Mouse (Mus musculus): Measurements from ENCODE around the gene Cttnbp2nl.

Cttnbp2nl gene

DNA sequence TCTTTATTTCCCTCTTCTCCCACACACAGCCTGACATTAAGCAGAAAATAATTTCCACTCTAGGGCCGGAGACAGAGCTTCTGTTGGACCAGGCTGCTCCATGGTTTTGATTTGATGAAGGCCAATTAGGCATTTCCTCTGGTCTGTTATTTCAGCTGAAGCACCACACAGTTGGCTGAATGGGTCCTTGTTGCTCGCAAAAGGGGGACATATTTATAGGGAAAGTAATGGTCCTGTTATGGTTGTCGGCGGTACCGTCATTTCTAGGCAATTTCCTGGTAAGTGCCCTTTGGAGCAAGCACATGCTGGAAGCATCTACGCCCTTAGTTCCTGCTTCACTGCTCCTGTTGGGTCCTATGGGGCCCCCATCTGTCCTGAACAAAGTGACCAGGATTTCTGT lies 8.0 kb upstream of the Cttnbp2nl start:
- ATAC-seq (ENCODE audit: insufficient number of reproducible peaks, low FRiP score, low TSS enrichment) = no peak

- ATAC-seq (ENCODE audit: insufficient number of reproducible peaks, low FRiP score, low TSS enrichment) = no peak
Observed at GRCm38 (mm10) chr3:105059911-105060310, 7.0 kb upstream of the Cttnbp2nl start.

DNA sequence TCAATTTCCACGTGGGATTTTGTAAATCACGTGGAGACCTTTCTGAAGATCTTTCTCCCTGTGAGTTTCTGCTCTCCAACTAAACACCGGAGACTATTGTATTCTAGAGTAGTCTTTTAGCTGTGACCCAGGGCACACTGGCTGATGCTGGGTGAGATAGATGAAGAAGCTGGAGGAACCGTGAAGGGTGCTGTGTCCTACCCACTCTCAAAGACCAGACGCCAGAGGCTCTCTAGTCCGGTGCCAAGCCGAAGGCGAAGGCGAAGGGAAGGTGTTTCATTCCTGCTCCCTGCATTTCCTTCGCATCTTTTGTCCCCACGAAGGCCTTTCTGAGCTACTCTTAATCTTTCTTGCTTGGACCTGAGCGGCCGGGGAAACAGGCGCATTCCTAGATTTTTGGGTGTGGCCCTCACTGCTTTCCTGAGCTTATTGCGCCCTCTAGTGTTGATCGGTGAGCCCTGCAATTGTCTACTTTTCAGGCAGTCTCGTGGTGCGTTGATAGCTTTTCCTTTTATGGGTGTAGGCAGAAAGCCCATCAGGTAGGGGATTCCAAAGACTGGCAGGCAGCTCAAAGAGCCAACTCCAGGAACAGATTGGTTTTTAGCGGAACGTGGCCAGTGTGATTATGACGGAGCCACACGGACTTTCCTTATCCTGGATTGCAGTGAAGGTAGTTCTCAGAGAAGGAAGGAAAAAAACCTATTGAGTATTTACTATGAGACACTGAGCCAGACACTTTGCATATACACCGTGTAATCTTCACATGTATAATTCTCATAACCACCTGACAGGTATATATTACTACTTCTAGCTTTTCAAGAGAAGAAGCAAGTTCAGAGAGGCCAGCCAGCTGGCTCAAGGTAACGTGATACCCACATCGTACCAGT lies 5.9 kb upstream of the Cttnbp2nl start:
- ATAC-seq (ENCODE audit: insufficient number of reproducible peaks, low FRiP score, low TSS enrichment) = peak; percentile 65

DNA sequence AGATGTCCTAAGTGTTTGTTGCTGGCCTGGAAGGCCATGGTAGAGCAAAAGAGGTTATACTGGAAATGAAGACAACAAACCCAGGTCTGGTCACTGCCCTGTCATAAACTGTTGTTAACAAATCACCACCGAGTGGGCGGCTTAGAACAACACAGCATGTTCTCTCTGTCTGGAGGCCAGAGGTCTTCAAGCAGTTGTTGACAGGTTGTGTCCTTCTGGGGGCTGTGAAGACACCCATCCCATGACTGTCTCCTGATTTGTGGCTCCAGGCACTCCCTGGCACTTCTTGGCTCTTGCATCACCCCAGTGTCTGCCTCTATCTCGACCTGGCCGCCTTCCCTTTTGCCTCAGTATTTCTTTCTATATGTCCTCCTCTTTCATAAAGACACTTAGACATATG lies 2.7 kb upstream of the Cttnbp2nl start:
- ATAC-seq (ENCODE audit: insufficient number of reproducible peaks, low FRiP score, low TSS enrichment) = no peak

- no peak for ATAC-seq (ENCODE audit: insufficient number of reproducible peaks, low FRiP score, low TSS enrichment)
Observed at GRCm38 (mm10) chr3:105054952-105055351, 2.0 kb upstream of the Cttnbp2nl start.

DNA sequence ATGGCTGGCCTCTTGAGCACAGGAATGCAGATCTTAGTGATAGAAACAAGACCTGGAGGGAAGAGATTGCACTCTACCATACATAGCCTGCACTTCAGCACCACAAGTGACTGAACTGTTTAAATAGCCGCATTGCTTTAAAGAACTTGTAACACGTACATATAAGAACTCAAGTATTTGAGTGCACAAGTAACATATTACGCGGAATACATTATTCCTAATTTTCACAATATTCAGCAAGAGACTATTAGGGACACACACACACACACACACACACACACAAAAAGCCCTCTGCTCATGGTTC lies 704 bp upstream of the Cttnbp2nl start:
- no peak for ATAC-seq (ENCODE audit: insufficient number of reproducible peaks, low FRiP score, low TSS enrichment)

DNA sequence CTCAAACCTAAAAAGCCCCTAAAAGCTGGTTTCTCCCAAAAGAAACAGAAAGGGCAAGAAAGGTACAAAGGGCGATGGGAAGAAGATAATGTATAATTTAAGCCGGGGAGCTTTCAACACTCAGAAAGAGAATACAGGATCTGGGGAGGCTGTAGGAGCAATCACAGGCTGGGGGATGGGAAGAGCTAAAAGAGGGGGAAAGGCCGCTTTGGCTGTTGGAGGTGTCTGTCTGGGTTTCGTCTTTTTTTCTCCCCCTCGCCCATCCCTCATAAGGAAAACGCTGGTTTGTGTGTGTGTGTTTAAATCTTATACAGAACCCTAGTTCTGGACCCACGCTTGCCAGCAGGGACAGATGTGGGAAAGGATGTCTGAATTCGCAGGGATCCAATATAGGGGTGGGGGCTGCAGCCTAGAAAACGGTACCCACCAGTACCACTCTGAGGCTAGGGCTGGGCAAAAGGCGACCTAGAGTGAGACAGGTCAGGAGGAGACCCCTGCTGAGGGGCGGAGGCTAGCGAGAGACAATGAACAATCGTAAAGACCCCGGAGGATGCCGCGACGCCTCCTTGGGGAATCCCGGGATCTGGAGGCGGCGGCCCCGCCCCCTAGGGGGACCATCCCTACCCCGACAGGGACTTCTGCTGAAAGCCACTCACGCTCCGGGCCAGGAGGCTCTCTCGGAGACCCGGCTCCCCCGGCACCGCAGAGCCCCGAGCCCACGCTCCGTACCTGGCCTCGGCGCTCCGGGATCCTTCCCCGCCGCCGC lies 592 bp downstream of the Cttnbp2nl start:
- peak; percentile 69 for ATAC-seq (ENCODE audit: insufficient number of reproducible peaks, low FRiP score, low TSS enrichment)

GRCm38 (mm10) chr3:105051103-105051502 lies 1.8 kb downstream of the Cttnbp2nl start:
- no peak for ATAC-seq (ENCODE audit: insufficient number of reproducible peaks, low FRiP score, low TSS enrichment)

DNA sequence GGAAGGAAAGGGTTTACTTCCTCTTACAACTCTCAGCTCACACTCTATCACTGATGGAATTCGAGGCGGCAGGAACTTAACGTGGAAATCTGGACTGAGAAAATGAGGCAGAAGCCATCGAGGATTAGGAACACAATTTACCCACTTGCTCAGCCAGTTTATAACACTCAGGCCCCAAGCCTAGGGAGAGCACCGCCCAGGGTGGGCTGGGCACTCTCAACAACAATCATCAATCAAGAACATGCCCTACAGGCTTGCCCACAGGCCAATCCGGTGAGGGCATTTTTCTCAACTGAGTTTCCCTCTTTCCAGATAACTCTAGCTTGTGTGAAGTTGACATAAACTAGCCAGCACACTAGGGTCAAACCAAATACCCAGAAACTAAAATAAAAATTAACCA lies 3.1 kb downstream of the Cttnbp2nl start:
- ATAC-seq (ENCODE audit: insufficient number of reproducible peaks, low FRiP score, low TSS enrichment) = no peak

DNA sequence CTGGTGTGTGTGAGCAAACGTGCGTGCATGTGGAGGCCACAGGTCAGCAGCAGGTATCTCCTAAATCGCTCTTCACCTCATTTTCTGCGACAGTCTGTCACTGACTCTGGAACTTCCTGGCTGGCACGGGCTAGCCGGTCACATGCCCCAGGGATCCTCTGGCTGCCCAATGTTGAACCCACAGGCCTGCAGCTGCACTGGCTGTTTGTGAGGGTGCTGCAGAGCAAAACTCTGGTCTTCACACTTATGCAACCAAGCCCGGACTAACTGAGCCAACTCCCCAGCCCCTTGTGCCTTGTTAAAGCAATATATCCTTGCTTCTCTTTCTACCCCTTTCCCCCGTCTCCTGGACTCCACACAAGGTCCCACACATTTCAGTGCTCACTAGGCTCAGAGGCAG lies 5.3 kb downstream of the Cttnbp2nl start:
- ATAC-seq (ENCODE audit: insufficient number of reproducible peaks, low FRiP score, low TSS enrichment) = no peak

DNA sequence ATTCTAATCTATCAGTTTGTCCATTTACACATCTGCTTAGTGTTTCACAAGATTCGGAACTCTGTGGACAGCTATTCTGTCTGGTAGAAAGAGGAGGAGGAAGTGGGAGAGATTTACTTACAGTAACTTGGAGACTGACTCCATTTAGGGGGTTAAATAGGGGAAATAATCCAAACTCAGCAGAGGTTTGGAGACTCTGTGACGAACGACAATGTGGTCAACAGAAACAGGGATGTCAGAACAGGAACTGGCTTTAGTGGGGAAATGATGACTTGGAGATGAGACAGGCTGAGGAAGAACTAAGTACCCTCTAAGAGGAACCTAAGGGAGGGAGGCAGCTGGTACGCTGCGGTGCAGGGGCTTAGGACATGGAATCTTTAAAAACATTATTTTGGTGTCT lies 6.1 kb downstream of the Cttnbp2nl start:
- no peak for ATAC-seq (ENCODE audit: insufficient number of reproducible peaks, low FRiP score, low TSS enrichment)

DNA sequence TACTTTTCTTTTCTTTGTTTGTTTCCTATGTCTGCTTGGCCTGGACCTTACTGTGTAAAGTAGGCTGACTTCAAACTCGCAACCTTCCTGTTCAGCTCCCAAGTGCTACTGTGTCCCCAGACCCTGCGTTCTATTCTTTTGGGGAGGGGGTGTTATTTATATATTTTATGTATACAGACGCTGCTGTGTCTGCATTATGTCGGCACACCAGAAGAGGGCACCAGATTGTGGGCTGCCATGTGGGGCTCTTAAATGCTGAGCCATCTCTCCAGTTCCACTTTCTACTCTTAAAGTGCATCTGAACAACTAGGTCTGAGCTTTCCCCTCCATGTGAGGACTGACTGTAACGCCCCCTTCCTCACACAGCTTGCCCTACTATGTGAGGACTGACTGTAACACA lies 9.2 kb downstream of the Cttnbp2nl start:
- no peak for ATAC-seq (ENCODE audit: insufficient number of reproducible peaks, low FRiP score, low TSS enrichment)

DNA sequence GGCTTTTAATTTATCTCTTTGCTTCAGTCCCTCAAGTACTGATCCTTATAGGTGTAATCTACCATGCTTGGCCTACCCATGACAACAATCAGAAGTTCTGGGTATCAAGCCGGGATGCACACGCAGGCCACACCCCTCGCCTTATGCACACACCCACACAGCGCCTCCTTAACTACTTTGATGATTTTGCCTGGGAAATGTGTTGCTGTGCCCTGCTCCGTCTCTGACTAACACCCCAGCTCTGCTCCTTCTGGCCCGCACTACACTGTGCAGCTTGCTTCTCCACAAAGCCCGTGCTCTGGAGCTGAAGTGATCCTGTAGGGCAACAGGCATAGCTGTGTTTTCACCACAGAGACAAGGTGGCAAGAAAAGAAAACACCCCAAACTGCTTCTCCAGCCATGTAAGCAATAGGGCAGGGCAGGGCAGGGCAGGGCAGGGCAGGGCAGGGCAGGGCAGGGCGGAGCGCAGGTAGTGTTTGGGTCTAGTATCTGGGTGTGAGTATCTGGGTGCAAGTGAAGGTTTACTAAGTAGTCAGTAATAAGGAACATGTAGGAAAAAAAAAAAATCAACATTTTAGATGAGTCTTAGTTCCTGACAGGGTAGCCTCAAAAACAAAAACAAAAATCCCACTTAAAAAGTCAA lies 11.8 kb downstream of the Cttnbp2nl start:
- no peak for ATAC-seq (ENCODE audit: insufficient number of reproducible peaks, low FRiP score, low TSS enrichment)

DNA sequence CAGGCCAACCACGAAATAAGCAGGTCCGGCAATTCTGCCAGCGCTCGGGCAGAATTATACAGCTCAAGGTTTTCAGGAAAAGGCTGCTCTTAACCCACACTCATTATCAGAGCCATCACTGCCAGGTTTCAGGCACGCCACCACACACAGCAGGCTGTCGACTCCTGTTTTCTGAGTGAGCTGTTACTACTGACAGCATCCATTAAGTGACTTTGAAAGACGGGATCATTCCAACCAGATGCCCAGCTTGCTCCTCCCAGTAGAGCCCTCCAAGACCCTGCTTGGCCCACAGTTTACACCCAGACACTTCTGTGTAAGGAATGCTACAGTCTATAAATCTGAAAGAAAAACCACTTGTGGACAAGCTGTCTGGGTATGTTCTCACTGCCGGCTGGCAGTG lies 12.9 kb downstream of the Cttnbp2nl start:
- no peak for ATAC-seq (ENCODE audit: insufficient number of reproducible peaks, low FRiP score, low TSS enrichment)

GRCm38 (mm10) chr3:105037240-105037770 lies 15.6 kb downstream of the Cttnbp2nl start:
- ATAC-seq (ENCODE audit: insufficient number of reproducible peaks, low FRiP score, low TSS enrichment) = no peak

GRCm38 (mm10) chr3:105036281-105036847 lies 16.6 kb downstream of the Cttnbp2nl start:
- ATAC-seq (ENCODE audit: insufficient number of reproducible peaks, low FRiP score, low TSS enrichment) = no peak

- no peak for ATAC-seq (ENCODE audit: insufficient number of reproducible peaks, low FRiP score, low TSS enrichment)
Observed at GRCm38 (mm10) chr3:105023371-105024005, 29.5 kb downstream of the Cttnbp2nl start.

DNA sequence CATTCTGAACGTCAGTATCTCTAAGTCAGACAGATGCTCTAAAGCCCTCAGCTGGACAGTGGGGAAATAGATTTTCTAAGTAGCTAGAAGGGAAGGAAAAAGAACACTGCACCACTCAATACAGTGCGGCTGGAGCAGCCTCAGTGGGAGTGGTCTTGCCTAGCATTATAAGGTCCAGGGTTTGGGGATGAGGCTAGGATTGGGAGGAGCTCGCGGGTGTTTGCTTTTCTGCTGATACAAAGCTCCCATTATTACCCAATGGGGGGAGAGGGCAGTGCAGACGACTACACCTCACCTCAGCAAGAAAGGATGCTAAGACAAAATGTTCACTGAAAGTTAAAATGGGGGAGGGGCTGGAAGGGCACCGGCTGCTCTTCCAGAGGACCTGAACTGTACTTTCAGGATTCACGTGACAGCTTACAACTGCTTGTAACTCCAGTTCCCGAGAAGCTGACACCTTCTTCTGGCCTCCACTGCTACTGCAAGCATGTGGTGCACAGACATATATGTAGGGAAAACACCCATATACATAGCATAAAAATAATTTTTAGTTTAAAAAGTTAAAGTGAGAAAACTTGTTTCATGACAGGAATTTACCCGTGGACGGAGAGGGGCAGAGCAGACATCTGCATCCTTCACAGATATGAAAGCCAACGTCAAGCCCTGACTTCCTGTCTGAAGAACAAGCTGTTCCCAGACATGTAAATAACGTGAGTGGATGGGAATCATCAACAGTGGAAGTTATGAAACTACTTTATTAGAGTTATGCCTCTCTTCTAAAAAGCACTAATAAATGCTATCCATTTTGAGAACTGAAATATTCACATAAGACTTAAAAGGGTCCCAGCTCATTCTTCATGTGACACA lies 32.9 kb downstream of the Cttnbp2nl start:
- ATAC-seq (ENCODE audit: insufficient number of reproducible peaks, low FRiP score, low TSS enrichment) = no peak

DNA sequence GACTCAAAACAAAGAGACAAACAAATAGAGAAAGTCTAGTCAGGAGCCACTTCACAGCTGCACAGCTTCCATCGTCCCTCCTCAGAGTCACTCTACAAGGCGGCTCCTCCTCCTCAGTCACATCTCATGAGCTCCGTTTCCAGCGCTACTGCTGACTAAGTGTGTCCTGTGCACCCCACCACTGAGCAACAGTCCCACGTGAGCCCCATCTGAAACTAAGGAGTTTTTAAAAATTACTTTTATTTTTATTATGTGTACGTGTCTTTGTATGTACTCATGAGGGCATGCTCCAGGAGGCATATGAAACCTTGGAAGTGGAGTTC lies 34.2 kb downstream of the Cttnbp2nl start:
- no peak for ATAC-seq (ENCODE audit: insufficient number of reproducible peaks, low FRiP score, low TSS enrichment)

Measured in cerebellum, adult (tissue).